Mouse (Mus musculus): ENCODE data around the gene Mrpl9. TPM values are rescaled to one million over a fixed set of nuclear protein-coding genes. Genes with fewer than 3 reads are reported as not detected.
A peak's percentile ranks its signal among the peaks of the same experiment; 100 is the strongest.

Mrpl9 gene
- total RNA-seq, 2 experiments from 2014 or later = 75.0 to 75.3 TPM

- no peak for DNase-seq (ENCODE audit: low spot score in 2 of 2)
These were observed 20.9 kb downstream of the Mrpl9 start for GRCm38 (mm10) chr3:94463926-94464578.

DNA sequence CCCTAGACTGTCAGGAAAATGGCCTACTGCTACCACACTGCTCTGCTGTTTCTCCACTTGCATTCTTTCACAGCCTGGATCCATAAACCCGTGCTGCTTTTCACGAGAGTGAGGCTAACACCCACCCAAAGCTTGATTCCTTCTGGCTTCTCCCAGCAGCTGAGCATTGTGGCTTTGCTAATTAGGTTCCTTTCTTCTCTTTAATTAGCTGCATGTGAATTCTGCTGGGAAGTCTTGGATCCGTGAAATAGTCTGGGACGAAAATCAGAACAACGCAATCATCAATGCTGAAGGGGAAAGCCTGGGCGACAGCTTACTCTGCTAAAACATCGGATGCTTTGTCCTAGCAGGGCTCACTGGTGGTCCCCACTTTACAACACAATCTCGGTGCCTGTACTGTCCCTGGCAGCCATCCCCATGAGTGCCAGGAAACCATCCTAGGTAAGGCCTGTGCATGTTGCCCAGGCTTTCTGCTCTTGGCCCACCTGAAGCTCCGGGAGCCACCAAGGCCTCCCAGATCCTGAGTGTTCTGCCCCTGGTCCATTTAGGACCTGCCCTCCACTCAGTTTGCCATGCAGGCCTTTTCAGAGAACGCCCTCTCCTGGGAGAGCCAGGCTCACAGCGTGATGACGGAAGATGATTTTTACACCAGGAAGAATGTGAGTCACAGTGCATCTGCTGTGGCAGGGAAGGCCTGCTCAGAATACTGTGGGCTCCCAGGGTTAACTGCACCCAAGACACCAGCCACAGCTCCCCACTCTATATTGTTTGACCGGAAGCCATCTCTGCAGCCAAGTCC, 22.7 kb downstream of the Mrpl9 start:
- no peak for DNase-seq (ENCODE audit: low spot score in 2 of 2)

GRCm38 (mm10) chr3:94468931-94469330, 25.8 kb downstream of the Mrpl9 start:
- no peak for DNase-seq (ENCODE audit: low spot score in 2 of 2)

GRCm38 (mm10) chr3:94472447-94473114, 29.5 kb downstream of the Mrpl9 start:
- no peak for DNase-seq (ENCODE audit: low spot score in 2 of 2)

DNA sequence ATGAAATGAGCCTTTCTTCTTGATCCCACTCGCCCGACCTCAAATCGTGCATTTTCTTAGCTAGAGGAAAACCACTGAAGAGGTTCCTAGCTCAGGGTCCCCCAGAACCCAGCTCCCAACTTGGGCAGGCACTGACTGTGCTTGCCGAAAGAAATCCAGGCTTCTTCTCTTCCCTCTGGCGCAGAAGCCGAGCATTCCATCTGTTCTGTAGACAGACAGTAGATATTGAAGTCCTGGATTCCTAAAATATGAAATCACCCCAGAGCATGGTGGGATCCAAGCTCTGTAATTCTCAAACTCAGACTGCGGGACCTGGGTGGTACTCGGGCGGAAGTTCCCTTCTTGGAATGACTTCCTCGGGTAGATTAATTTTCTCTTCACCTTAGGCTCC, 30.0 kb downstream of the Mrpl9 start:
- no peak for DNase-seq (ENCODE audit: low spot score in 2 of 2)

- no peak for DNase-seq (ENCODE audit: low spot score in 2 of 2)
These were observed 30.6 kb downstream of the Mrpl9 start for GRCm38 (mm10) chr3:94473567-94474232.

- DNase-seq (ENCODE audit: low spot score in 2 of 2) = no peak
These were observed 33.4 kb downstream of the Mrpl9 start for GRCm38 (mm10) chr3:94476301-94477035.

GRCm38 (mm10) chr3:94477444-94477843, 34.3 kb downstream of the Mrpl9 start:
- no peak for DNase-seq (ENCODE audit: low spot score in 2 of 2)

- DNase-seq (ENCODE audit: low spot score in 2 of 2) = no peak
These were observed 34.9 kb downstream of the Mrpl9 start, which contains the start of gene Celf3 for GRCm38 (mm10) chr3:94477981-94478422. Gene Celf3 (plus strand): TSS chr3:94478295.

DNA sequence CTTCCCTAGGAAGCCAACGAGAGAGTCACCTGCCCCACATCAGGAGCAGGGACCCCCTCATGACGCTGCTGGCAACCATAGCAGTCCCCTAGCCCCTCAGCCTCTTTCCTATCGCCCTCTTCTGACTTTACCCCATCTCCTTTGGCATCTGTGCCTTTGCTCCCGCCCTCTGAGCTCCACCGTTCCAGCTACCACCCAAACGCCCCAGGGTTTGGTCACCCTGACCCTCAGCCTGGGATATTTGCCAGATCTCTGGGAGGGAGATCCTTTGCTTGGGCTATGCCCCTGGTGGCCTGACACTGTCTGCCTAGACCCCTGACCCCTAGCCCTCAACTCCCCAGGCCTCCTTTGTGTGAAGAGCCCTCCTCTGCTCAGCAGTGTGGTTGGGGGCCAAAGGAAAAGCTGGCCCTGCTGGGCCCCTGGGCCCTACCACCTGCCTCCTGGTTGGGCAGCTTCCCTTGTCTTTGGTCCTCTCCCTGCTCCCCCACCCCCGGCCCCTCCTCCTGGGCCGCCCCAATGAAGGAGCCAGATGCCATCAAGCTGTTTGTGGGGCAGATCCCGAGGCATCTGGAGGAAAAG, 35.6 kb downstream of the Mrpl9 start:
- no peak for DNase-seq (ENCODE audit: low spot score in 2 of 2)

- DNase-seq (ENCODE audit: low spot score in 2 of 2) = no peak
These were observed 36.4 kb downstream of the Mrpl9 start for GRCm38 (mm10) chr3:94479564-94479963.

DNA sequence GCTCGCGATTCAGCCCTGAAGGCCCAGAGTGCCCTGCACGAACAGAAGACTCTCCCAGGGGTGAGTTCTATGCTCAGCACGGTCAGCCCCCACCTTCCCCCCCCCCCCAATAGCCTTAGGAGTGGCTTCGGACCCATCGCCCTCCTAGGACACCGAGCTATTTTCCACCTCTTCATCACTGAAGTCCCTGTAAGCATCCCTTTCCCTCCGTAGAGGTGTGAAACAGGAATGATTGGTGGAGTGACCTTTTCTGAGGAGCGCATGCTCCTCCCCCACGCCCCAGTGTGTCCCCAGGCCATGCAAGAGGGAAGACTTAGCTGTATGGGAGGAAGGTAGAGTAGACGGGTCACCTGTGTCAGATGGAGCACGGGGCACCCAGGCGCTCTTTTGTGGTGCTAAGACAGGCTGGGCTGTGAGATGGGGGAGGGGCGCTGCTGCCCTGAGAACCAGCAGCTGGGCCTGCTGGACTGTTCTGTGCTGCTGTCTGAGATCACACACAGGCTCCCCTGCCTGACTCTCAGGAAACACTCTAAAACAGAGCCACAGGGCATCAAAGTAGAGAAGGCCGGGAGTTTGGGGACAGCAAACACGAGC, 37.3 kb downstream of the Mrpl9 start, which contains the start of gene Riiad1:
Gene Riiad1 (minus strand): TSS at position 51 of the 594 bp plus-strand sequence.
- DNase-seq (ENCODE audit: low spot score in 2 of 2) = no peak

DNA sequence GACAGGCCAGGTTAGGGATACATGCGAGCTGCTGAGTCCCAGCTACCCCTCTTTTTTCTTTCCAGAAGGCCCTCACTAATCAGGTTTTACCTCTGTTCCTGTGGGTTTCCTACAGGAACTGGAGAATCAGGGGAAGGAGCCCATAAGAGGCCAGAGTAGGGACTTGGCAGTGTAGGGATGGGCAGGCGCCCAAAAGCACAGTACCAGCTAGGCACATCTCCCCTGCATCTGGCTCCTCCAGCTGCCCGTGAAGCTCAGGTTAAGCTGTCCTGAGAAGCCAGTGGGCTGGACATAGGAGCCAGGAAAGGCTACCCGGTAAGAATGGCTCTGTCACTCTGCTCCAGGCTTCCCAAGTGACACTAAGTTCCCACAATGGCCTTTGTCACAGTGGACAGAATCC, 38.3 kb downstream of the Mrpl9 start:
- no peak for DNase-seq (ENCODE audit: low spot score in 2 of 2)

DNA sequence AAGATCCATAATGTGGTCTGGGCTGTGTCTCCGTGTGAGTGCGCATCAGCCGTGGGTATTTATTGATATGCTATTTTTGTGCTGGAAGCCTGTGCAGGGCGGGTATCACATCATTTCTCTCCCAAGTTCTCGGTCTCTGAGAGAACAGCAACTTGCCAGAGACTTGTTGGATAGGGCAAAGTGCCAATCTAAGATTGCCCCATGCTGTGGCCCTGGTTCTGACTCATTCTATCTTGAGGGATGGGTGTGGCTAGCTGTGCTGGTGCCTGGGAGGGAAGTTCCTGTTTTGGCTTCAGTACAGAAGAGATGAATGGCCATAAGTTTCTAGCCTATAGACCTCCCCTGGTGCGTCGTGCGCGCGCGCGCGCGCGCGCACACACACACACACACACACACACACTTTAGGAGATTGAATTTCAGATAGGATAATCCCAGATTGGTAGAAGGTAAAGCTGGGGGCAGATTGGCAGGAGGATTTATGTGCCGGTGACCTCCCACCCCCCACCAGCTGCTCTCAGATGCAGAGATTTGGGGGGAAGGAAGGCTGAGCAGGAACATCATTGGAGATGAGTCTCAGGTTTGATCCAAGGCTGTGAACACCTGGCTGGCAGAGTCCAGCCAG, 39.8 kb downstream of the Mrpl9 start:
- DNase-seq (ENCODE audit: low spot score in 2 of 2) = no peak

- DNase-seq (ENCODE audit: low spot score in 2 of 2) = peak in 1 of 2 experiments; percentile 31
These were observed 40.8 kb downstream of the Mrpl9 start for GRCm38 (mm10) chr3:94483790-94484439.

- no peak for DNase-seq (ENCODE audit: low spot score in 2 of 2)
These were observed 42.8 kb downstream of the Mrpl9 start for GRCm38 (mm10) chr3:94485922-94486321.

- no peak for DNase-seq (ENCODE audit: low spot score in 2 of 2)
These were observed 44.5 kb downstream of the Mrpl9 start for GRCm38 (mm10) chr3:94487581-94487980.

DNA sequence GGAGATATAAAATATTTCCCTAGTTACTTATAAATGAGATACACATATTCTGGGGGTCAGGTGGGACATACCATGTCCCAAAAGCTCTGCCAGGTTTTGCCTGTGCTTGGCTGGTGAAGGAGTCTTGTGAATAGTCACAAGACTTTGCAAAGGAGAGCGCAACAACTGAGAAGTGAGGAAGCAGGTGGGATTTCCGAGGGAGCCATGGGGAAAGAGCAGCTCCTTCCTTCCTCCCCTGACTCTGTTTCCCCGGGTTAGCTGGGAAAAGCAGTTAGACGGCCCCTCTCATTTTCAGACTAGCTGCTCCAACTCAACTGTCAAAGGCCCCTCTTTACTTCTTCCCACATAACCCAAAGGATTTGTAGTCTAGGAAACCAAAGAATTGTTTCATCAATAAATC, 54.0 kb downstream of the Mrpl9 start:
- DNase-seq (ENCODE audit: low spot score in 2 of 2) = no peak
